Mouse (Mus musculus) T-helper 1 cell (primary cell): ENCODE results near the gene Col10a1.
"Not testable (repeated sequence)": the region's sequence is repeated elsewhere in the genome, so short reads cannot be mapped to it uniquely, and the experiment has no call there.

Source experiments
- in situ Hi-C: fragments of 300-600 bp; cut with MboI, MseI; formaldehyde crosslinking; loops from one replicate; pipeline ENCODE4 v1.15.1; 2025; ENCODE audit warnings: high pct_unique_total_duplicates

Gene Col10a1

GRCm38 (mm10) chr10:34389681-34390080 is at the start of gene Col10a1:
Gene Col10a1 (plus strand): TSS chr10:34389981.
- in situ Hi-C loops, result no loop called here

- in situ Hi-C loops, result no loop called here
Measured at GRCm38 (mm10) chr10:34341014-34341413, 48.8 kb upstream of the Col10a1 start.

GRCm38 (mm10) chr10:34341886-34342285 is 47.9 kb upstream of the Col10a1 start:
- in situ Hi-C loops, result no loop called here

- in situ Hi-C loops, result no loop called here
Measured at GRCm38 (mm10) chr10:34352166-34352565, 37.6 kb upstream of the Col10a1 start.

- in situ Hi-C loops, result no loop called here
Measured at GRCm38 (mm10) chr10:34358263-34358662, 31.5 kb upstream of the Col10a1 start.

- in situ Hi-C loops, result no loop called here
Measured at GRCm38 (mm10) chr10:34363756-34364155, 26.0 kb upstream of the Col10a1 start.

GRCm38 (mm10) chr10:34368138-34368537 is 21.6 kb upstream of the Col10a1 start:
- in situ Hi-C loops, result no loop called here

- in situ Hi-C loops, result no loop called here
Measured at GRCm38 (mm10) chr10:34373332-34373731, 16.4 kb upstream of the Col10a1 start.

GRCm38 (mm10) chr10:34385636-34386035 is 4.1 kb upstream of the Col10a1 start:
- in situ Hi-C loops, result no loop called here

- in situ Hi-C loops, result no loop called here
Measured at GRCm38 (mm10) chr10:34396959-34397358, 7.2 kb downstream of the Col10a1 start.

GRCm38 (mm10) chr10:34399267-34399666 is 9.5 kb downstream of the Col10a1 start:
- in situ Hi-C loops, result no loop called here

GRCm38 (mm10) chr10:34418204-34418756 is 28.5 kb downstream of the Col10a1 start, which contains the start of gene Nt5dc1:
Gene Nt5dc1 (minus strand): TSS chr10:34418552.
- in situ Hi-C loops, result loop anchor here (10.0 kb wide), 1 partner anchor 123 kb away; the partner anchor contains the start of gene Tspyl4

GRCm38 (mm10) chr10:34418794-34419193 is 29.0 kb downstream of the Col10a1 start:
- in situ Hi-C loops, result loop anchor here (10.0 kb wide), 1 partner anchor 124 kb away; the partner anchor contains the start of gene Tspyl4

- in situ Hi-C loops, result no loop called here
Measured at GRCm38 (mm10) chr10:34431783-34432182, 42.0 kb downstream of the Col10a1 start.

- in situ Hi-C loops, result not testable (repeated sequence)
Measured at GRCm38 (mm10) chr10:34434191-34434590, 44.4 kb downstream of the Col10a1 start.
